Mouse (Mus musculus): ENCODE data around the gene Slc20a1.

Gene Slc20a1

DNA sequence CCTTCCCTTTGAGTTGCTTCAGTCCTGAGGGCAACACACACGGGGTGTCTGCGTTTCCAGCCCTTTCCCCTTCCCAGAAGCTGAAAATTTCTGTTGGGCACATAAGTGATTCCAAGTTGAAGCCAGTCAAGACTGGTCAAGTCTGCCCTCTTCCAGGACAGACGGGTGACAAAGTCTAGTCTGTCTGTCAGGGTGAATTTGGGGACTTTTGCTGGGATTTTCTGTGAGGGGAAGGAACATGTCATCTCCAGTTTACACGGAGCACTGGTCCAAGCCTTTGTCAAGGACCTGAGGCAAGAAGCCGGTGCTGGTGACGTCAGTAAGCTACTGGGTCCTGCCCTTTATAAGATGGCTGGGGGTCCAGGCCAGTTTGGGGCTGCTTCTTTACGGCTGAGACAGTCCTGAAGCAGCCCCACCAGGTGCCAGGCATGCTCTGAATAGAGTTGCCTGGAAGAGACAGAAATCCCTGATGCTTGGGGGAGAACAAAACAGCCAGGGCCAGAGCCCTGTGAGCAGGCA, 28.5 kb downstream of the Slc20a1 start:
- no peak for DNase-seq (ENCODE audit: low spot score in 2 of 2)

- no peak for DNase-seq (ENCODE audit: low spot score in 2 of 2)
These were observed 29.1 kb downstream of the Slc20a1 start for GRCm38 (mm10) chr2:129227709-129228108.

DNA sequence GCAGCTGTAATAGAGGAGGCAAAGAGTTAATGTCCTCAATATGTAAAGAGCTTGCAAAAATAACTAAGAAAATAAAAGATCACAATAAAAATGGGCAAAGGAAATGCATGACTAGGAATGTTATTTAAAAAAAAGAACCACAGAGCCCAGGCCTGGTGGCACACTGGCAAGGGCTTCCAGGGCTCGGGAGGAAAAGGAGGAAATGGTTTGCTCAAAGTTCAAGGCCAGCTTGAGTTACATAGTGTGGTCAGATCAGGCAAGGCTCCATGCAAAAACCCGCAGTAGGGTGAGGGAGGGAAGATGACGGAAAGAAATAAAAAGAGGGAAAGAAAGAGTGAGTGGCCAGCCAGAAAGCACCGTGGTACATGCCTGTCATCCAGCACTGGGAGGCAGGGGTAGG, 30.0 kb downstream of the Slc20a1 start:
- DNase-seq (ENCODE audit: low spot score in 2 of 2), result no peak

- no peak for DNase-seq (ENCODE audit: low spot score in 2 of 2)
These were observed 30.8 kb downstream of the Slc20a1 start for GRCm38 (mm10) chr2:129229316-129229715.

GRCm38 (mm10) chr2:129232023-129232422, 33.5 kb downstream of the Slc20a1 start:
- peak; percentile 64 to 81 for DNase-seq (ENCODE audit: low spot score in 2 of 2)

DNA sequence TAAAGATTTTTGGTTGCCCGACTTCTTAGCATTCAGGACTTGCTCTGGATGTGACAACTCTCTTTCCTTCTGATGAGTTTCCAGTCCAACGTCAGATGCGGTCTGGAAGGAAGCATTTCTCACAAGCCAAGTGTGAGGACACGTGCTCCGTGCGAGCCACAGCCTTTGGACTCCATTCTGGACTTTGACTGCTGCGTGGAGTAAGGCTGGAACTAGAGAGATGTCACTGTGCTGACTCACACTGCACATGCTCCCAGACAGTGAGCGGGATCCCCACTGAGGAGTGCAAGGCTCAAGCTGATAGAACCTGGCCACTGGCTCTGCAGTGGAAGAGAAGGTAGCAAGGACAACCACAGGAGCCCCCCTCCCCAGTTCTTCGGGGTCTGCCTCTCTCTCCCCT, 33.9 kb downstream of the Slc20a1 start:
- no peak for DNase-seq (ENCODE audit: low spot score in 2 of 2)

GRCm38 (mm10) chr2:129233218-129233617, 34.7 kb downstream of the Slc20a1 start:
- DNase-seq (ENCODE audit: low spot score in 2 of 2), result no peak

- no peak for DNase-seq (ENCODE audit: low spot score in 2 of 2)
These were observed 35.4 kb downstream of the Slc20a1 start for GRCm38 (mm10) chr2:129233803-129234477.

DNA sequence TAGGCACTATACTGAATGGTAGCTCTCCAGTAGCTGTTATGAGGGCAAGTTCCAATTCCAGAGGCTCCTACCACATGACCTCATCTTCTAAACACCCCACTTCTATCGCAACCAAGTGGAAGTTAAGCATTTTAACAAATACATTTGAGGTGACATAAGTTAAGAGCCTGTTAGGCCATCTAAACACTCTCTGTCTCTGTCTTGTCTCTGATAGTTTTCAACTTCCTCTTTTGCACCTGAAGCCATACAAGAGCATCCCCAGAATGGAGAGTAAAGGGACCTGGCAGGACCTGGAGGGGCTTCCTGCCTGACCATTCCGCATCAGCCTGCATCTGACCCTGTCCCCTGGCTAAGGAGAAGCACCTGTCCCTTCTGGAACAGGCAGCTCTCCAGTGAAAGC, 36.2 kb downstream of the Slc20a1 start:
- no peak for DNase-seq (ENCODE audit: low spot score in 2 of 2)

- no peak for DNase-seq (ENCODE audit: low spot score in 2 of 2)
These were observed 38.0 kb downstream of the Slc20a1 start for GRCm38 (mm10) chr2:129236526-129236925.

DNA sequence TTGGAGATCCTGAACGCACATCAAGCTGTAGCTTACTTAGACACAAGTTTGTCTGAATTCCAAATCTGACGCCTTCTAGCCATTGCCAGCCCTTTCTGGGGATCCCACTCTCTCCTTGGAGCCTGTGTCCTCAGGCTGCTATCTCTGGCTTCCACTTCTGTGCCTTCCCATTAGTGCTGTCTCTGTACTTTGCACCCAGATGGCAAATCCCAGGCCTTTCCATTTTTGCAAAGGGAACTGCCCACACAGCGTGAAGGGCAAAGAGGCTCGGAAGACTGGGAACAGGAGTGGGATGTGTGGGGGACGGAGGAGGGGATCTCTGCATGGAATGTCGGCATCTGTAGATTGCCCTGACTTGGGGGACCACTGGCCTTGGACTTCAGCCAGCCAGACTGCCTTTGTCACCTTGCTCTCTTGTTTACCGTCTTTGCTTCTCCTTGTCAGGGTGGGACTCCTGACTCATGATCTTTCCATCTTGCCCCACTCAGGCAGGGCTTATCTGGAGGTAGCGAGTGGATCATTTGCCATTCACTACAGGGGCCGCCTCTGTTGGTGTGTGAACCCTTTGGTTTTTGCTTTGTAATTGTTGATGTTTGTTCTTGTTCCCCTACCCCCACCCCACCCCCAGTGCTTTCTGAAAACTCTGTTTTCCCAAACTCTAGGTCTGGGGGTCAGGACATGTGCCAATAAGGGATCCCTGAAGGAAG, 42.3 kb downstream of the Slc20a1 start:
- DNase-seq (ENCODE audit: low spot score in 2 of 2), result no peak

- no peak for DNase-seq (ENCODE audit: low spot score in 2 of 2)
These were observed 43.6 kb downstream of the Slc20a1 start for GRCm38 (mm10) chr2:129241845-129242833.

DNA sequence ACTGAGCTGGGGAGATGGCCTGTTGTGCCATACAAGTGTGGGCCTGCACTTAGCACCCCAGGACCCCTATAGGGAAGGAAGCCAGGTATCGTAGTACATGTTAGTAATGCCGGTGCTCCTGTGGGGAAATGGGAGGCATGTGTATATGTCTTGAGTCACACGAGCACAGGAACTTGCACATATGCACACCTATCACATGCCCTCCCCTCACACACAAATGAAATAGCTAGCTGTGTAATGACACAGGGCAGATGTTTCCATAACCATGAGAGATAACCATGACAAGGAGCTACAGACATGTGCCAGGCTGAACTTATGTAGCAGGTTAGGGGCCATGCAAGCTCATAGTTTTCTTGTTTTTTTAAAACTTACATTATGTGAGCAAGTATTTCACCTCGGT, 44.4 kb downstream of the Slc20a1 start:
- DNase-seq (ENCODE audit: low spot score in 2 of 2), result no peak

GRCm38 (mm10) chr2:129243786-129244185, 45.2 kb downstream of the Slc20a1 start:
- peak; percentile 19 to 40 for DNase-seq (ENCODE audit: low spot score in 2 of 2)

- DNase-seq (ENCODE audit: low spot score in 2 of 2), result no peak
These were observed 46.0 kb downstream of the Slc20a1 start for GRCm38 (mm10) chr2:129244446-129245120.

DNA sequence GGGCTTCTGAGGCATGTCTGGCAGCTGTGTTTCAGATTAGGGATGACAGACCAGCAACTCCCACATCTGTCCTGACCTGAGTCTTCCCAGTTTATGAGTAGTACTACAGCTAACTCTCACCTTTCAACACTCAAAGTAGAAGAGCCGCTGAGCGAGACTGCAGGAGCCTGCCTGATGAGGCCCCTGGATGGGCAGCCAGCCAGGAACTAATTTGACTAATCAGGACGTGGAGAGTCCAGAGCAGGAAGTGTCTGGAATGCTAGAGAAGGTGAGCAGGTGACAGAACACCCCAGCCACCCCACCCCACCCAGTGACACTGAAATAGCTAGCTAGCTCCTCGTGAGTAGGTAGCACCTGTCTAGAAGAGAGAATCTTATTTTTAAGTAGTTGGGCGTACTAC, 47.1 kb downstream of the Slc20a1 start:
- no peak for DNase-seq (ENCODE audit: low spot score in 2 of 2)

GRCm38 (mm10) chr2:129246436-129246835, 47.9 kb downstream of the Slc20a1 start:
- no peak for DNase-seq (ENCODE audit: low spot score in 2 of 2)

GRCm38 (mm10) chr2:129246924-129247323, 48.4 kb downstream of the Slc20a1 start:
- DNase-seq (ENCODE audit: low spot score in 2 of 2), result no peak

DNA sequence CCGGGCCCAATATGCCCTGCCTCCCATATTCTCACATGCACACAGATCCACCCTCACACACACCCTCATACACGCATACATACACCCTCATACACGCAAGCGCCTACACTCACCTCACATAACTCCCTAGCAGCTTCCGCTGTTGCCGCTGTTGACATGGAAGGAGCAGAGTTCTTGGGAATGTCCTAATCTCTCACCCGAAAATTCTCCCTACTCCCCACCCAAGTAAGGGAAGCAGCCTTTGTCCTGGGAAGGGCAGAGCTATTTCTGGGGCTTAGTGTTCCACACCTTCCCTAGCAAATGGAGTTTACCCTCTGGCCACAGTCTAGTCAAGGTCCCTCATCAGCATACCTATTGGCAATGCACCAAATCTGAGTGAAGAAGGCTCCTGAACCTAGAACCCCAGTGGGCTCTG, 49.1 kb downstream of the Slc20a1 start:
- DNase-seq (ENCODE audit: low spot score in 2 of 2), result no peak

- DNase-seq (ENCODE audit: low spot score in 2 of 2), result no peak
These were observed 50.8 kb downstream of the Slc20a1 start for GRCm38 (mm10) chr2:129249321-129249720.

Data from frontal cortex, postnatal 10 days (tissue).